Mouse (Mus musculus): ENCODE results near the gene Dner. TPM values are rescaled to one million over a fixed set of nuclear protein-coding genes. Genes with fewer than 3 reads are reported as not detected.

Gene Dner
- polyA plus RNA-seq, 1 experiment from 2014 or later = 6.3 TPM

- H3K4me1 ChIP-seq = peaks cover 4% of the 10 kb centered on the region; the same call in 1 of the 2 replicates
- H3K27ac ChIP-seq = no peak overlapping the region
- H3K9me3 ChIP-seq = no peaks in the 10 kb centered on the region
- H3K9ac ChIP-seq = no peak overlapping the region
- WGBS = 66% methylated on average over 4 of the region's 4 CpGs
- no peak overlapping the region for H3K4me2 ChIP-seq
- no peak for ATAC-seq (ENCODE audit: insufficient number of reproducible peaks, insufficient read depth, low FRiP score, low TSS enrichment, low read depth)
- H3K4me3 ChIP-seq = no peak overlapping the region
- H3K36me3 ChIP-seq = no peaks in the 10 kb centered on the region
- no peaks in the 10 kb centered on the region for H3K27me3 ChIP-seq
Observed at GRCm38 (mm10) chr1:84522256-84522962, 173.6 kb downstream of the Dner start.

DNA sequence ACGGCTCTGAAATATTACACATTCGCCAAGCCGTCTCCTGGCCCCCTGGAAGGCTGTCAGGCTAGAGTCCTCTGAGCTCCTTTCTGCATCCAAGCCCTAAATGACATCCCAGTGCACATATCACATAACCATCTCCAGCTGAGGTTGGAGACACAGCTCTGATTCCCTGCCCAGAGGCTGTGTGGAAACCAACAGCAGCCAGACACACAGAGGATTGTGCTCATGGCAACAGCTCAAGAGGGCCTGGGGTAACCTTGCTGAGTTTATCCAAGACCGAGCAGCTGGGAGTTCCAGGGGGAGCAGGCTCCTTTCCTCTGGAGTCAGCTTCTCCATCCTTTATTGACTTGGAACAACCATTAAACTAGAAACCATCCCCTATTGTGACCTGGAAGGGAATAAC is 177.7 kb downstream of the Dner start:
- Histone ChIP-seq H3K27ac (no peak overlapping the region; the same call in 1 of the 2 replicates), H3K9me3 (no peaks in the 10 kb centered on the region), H3K4me1 (peaks cover 4% of the 10 kb centered on the region; the same call in 1 of the 2 replicates), H3K36me3 (no peaks in the 10 kb centered on the region), H3K27me3 (no peaks in the 10 kb centered on the region), H3K9ac (no peak overlapping the region), H3K4me3 (no peak overlapping the region), H3K4me2 (no peak overlapping the region)
- no peak for ATAC-seq (ENCODE audit: insufficient number of reproducible peaks, insufficient read depth, low FRiP score, low TSS enrichment, low read depth)
- 37% methylated on average over 4 of the region's 4 CpGs for WGBS

DNA sequence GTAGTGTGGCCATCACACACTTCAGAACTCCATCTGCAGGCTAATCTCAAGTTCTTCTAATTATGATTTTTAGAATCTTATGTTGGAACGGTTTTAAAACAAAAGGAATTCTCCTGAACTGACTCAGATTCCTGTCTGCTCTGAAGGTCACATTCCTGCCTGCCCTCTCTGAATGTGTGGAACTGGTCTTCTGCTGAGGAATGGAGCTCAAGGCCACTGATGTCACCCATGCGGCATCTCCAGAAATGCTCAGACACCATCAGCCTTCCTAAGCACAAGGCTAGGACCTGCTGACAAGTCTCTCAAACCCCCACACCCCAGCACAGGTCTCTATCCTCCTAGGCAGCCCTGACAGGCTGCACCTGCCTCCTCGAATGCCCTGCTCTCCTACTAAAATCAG is 182.8 kb downstream of the Dner start:
- Histone ChIP-seq H3K27me3 (no peaks in the 10 kb centered on the region), H3K9me3 (no peaks in the 10 kb centered on the region), H3K27ac (no peak overlapping the region), H3K9ac (no peak overlapping the region), H3K4me1 (0 out of 2 replicates have a peak, but pooled peaks cover under 1% of the 10 kb centered on the region), H3K36me3 (no peaks in the 10 kb centered on the region), H3K4me3 (no peak overlapping the region), H3K4me2 (no peak overlapping the region)
- 62% methylated on average over 3 of the region's 3 CpGs for WGBS
- no peak for ATAC-seq (ENCODE audit: insufficient number of reproducible peaks, insufficient read depth, low FRiP score, low TSS enrichment, low read depth)

GRCm38 (mm10) chr1:84508510-84508909 is 187.5 kb downstream of the Dner start:
- H3K9ac ChIP-seq = no peak overlapping the region
- WGBS = 56% methylated on average over 1 of the region's 1 CpGs
- no peak for ATAC-seq (ENCODE audit: insufficient number of reproducible peaks, insufficient read depth, low FRiP score, low TSS enrichment, low read depth)
- H3K36me3 ChIP-seq = no peaks in the 10 kb centered on the region
- no peak overlapping the region for H3K27ac ChIP-seq
- no peak overlapping the region for H3K4me3 ChIP-seq
- H3K27me3 ChIP-seq = no peaks in the 10 kb centered on the region
- peaks cover 13% of the 10 kb centered on the region; the same call in 1 of the 2 replicates for H3K4me1 ChIP-seq
- no peak overlapping the region for H3K4me2 ChIP-seq
- H3K9me3 ChIP-seq = no peaks in the 10 kb centered on the region

GRCm38 (mm10) chr1:84507568-84507967 is 188.5 kb downstream of the Dner start:
- no peaks in the 10 kb centered on the region for H3K36me3 ChIP-seq
- H3K4me3 ChIP-seq = no peak overlapping the region
- ATAC-seq (ENCODE audit: insufficient number of reproducible peaks, insufficient read depth, low FRiP score, low TSS enrichment, low read depth) = no peak
- no peaks in the 10 kb centered on the region for H3K27me3 ChIP-seq
- H3K4me1 ChIP-seq = peaks cover 13% of the 10 kb centered on the region; the same call in 1 of the 2 replicates
- no peaks in the 10 kb centered on the region for H3K9me3 ChIP-seq
- no peak overlapping the region for H3K27ac ChIP-seq
- no peak overlapping the region for H3K4me2 ChIP-seq
- H3K9ac ChIP-seq = no peak overlapping the region

GRCm38 (mm10) chr1:84506984-84507546 is 189.0 kb downstream of the Dner start:
- no peaks in the 10 kb centered on the region for H3K9me3 ChIP-seq
- WGBS = 50% methylated on average over 6 of the region's 6 CpGs
- no peak overlapping the region for H3K4me3 ChIP-seq
- no peak overlapping the region for H3K27ac ChIP-seq
- H3K4me1 ChIP-seq = peaks cover 13% of the 10 kb centered on the region; the same call in 1 of the 2 replicates
- no peaks in the 10 kb centered on the region for H3K27me3 ChIP-seq
- H3K36me3 ChIP-seq = no peaks in the 10 kb centered on the region
- H3K9ac ChIP-seq = no peak overlapping the region
- no peak for ATAC-seq (ENCODE audit: insufficient number of reproducible peaks, insufficient read depth, low FRiP score, low TSS enrichment, low read depth)
- H3K4me2 ChIP-seq = no peak overlapping the region

- H3K4me1 ChIP-seq = no peaks in the 10 kb centered on the region
- no peaks in the 10 kb centered on the region for H3K27me3 ChIP-seq
- H3K4me2 ChIP-seq = no peak overlapping the region
- H3K9me3 ChIP-seq = no peaks in the 10 kb centered on the region
- WGBS = 93% methylated on average over 3 of the region's 3 CpGs
- H3K9ac ChIP-seq = no peak overlapping the region
- no peaks in the 10 kb centered on the region for H3K36me3 ChIP-seq
- ATAC-seq (ENCODE audit: insufficient number of reproducible peaks, insufficient read depth, low FRiP score, low TSS enrichment, low read depth) = no peak
- no peak overlapping the region for H3K27ac ChIP-seq
- H3K4me3 ChIP-seq = no peak overlapping the region
Observed at GRCm38 (mm10) chr1:84500673-84501072, 195.3 kb downstream of the Dner start.

DNA sequence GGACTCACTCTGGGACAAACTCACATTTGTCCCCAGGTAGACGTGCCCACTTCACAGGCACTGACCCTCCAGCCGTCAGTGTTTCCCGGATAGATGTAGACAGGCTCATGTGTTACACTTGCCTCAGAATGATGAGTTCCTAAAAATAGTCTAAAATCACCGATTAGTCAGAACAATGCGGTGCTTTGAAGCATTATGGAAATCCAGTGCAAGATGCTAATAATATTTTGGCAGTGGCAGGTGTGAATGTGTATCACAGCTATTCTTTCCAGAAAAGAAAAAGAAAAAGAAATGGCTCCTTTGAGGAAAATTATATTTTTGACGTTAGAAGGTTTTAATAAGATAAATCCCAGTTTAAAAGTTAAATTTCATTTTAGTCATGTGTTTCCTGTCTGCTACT is 204.3 kb downstream of the Dner start:
- Histone ChIP-seq H3K36me3 (no peaks in the 10 kb centered on the region), H3K4me3 (no peak overlapping the region), H3K9ac (no peak overlapping the region), H3K27me3 (no peaks in the 10 kb centered on the region), H3K9me3 (no peaks in the 10 kb centered on the region), H3K4me1 (no peaks in the 10 kb centered on the region), H3K27ac (no peak overlapping the region), H3K4me2 (no peak overlapping the region)
- ATAC-seq (ENCODE audit: insufficient number of reproducible peaks, insufficient read depth, low FRiP score, low TSS enrichment, low read depth) = no peak
- 85% methylated on average over 6 of the region's 6 CpGs for WGBS

- Histone ChIP-seq H3K4me1 (no peaks in the 10 kb centered on the region), H3K9me3 (no peaks in the 10 kb centered on the region), H3K9ac (no peak overlapping the region), H3K27me3 (no peaks in the 10 kb centered on the region), H3K36me3 (no peaks in the 10 kb centered on the region), H3K4me2 (no peak overlapping the region), H3K4me3 (no peak overlapping the region), H3K27ac (no peak overlapping the region)
- ATAC-seq (ENCODE audit: insufficient number of reproducible peaks, insufficient read depth, low FRiP score, low TSS enrichment, low read depth) = no peak
- WGBS = 94% methylated on average over 1 of the region's 1 CpGs
Observed at GRCm38 (mm10) chr1:84488546-84488945, 207.5 kb downstream of the Dner start.

GRCm38 (mm10) chr1:84485066-84485465 is 211.0 kb downstream of the Dner start:
- Histone ChIP-seq H3K36me3 (no peaks in the 10 kb centered on the region), H3K4me1 (no peaks in the 10 kb centered on the region), H3K9me3 (no peaks in the 10 kb centered on the region), H3K27ac (no peak overlapping the region), H3K4me2 (no peak overlapping the region), H3K9ac (no peak overlapping the region), H3K4me3 (no peak overlapping the region), H3K27me3 (no peaks in the 10 kb centered on the region)
- ATAC-seq (ENCODE audit: insufficient number of reproducible peaks, insufficient read depth, low FRiP score, low TSS enrichment, low read depth) = no peak

DNA sequence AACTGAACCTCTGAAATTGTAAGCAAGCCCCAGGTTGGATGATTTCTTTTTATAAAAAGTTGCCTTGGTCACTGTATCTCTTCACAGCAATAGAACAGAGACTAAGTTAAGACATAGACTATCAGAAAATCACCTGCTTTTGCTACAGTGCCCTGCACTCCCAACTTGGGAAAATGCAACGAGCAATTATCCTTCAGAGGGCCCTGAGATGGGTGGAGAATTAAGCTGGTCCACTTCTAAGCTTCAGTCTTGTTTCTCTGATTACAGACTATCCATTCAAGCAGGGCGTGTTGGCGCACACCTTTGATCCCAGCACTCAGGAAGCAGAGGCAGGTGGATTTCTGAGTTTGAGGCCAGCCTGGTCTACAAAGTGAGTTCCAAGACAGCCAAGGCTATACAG is 211.4 kb downstream of the Dner start:
- Histone ChIP-seq H3K36me3 (no peaks in the 10 kb centered on the region), H3K4me1 (no peaks in the 10 kb centered on the region), H3K27me3 (no peaks in the 10 kb centered on the region), H3K27ac (no peak overlapping the region), H3K4me2 (no peak overlapping the region), H3K4me3 (no peak overlapping the region), H3K9me3 (no peaks in the 10 kb centered on the region), H3K9ac (no peak overlapping the region)
- no peak for ATAC-seq (ENCODE audit: insufficient number of reproducible peaks, insufficient read depth, low FRiP score, low TSS enrichment, low read depth)
- WGBS = 86% methylated on average over 3 of the region's 3 CpGs

DNA sequence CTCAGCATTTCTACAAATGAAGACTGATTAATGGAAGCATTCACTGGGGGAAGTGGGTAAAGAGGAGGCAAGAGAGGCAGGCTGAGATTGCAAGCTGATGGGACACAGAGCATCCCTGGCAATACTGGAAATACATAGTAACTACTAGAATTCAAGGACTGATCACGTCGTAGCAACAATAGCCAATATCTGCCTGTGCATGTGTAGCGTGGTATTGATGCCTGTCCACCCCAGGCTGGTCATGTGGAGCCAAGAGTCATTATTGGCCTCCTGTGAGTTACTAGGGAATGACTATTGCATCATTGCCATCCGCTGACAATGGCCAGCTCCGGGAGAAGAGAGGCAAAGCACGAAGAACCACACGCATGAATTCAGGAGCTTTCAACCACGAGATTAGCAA is 216.0 kb downstream of the Dner start:
- Histone ChIP-seq H3K4me2 (no peak overlapping the region), H3K27ac (no peak overlapping the region), H3K4me1 (no peaks in the 10 kb centered on the region), H3K36me3 (no peaks in the 10 kb centered on the region), H3K27me3 (peaks cover 8% of the 10 kb centered on the region; the same call in 1 of the 2 replicates), H3K9ac (no peak overlapping the region), H3K9me3 (no peaks in the 10 kb centered on the region), H3K4me3 (no peak overlapping the region)
- 87% methylated on average over 8 of the region's 8 CpGs for WGBS
- no peak for ATAC-seq (ENCODE audit: insufficient number of reproducible peaks, insufficient read depth, low FRiP score, low TSS enrichment, low read depth)

Data from embryonic facial prominence, embryonic 13.5 days (tissue).